In genomic region chr5:107272252-107273028, GRCm38 (mm10) we compare ENCODE assay signal across 11 mouse cellular contexts. TPM values are rescaled to one million over a fixed set of nuclear protein-coding genes. Genes with fewer than 3 reads are reported as not detected.
DNase-seq lines count a peak whose midpoint lies in the region; ATAC-seq and TF ChIP-seq lines count a peak whose summit lies in the region.
"Had no signal": no experiment of that assay in that cellular context is flagged by ENCODE, and none has a peak within 500 bp of the region (broad histone marks: within the 10 kb centered on the region; RNA-seq: fewer than 3 reads in every experiment).

No protein-coding gene starts in this region.

- H3K36me3 ChIP-seq in midbrain, embryonic 16.5 days (ENCODE audit: control insufficient read depth, insufficient read depth, low read length): no peaks in the 10 kb centered on the region
- H3K36me3 ChIP-seq in midbrain, embryonic 15.5 days (replicated peaks): no peaks in the 10 kb centered on the region
- H3K36me3 ChIP-seq in liver, embryonic 13.5 days: no peaks in the 10 kb centered on the region
- H3K36me3 ChIP-seq: limb, embryonic 12.5 days had no signal

- 0 out of 2 replicates have a peak, but pooled peaks have one; percentile 34 for ATAC-seq in midbrain, embryonic 16.5 days
- no peak for ATAC-seq in midbrain, embryonic 15.5 days (replicated peaks)
- ATAC-seq in liver, embryonic 13.5 days (ENCODE audit: low read depth): peak; percentile 44
- ATAC-seq in frontal cortex, adult (ENCODE audit: low TSS enrichment): no peak

- intact Hi-C loops in gastrocnemius, adult 2 months (cut with DNase I): no loop called here

- WGBS in midbrain, embryonic 16.5 days: 25% methylated on average over 11 of the region's 11 CpGs
- WGBS in midbrain, embryonic 15.5 days: 27% methylated on average over 11 of the region's 11 CpGs
- WGBS in liver, embryonic 13.5 days (ENCODE audit: insufficient replicate concordance): 63% methylated on average over 11 of the region's 11 CpGs

- no peak for DNase-seq in gastrocnemius, adult 2 months
- DNase-seq in gastrocnemius, adult 18-20 months (ENCODE audit: low spot score): no peak
- DNase-seq in liver, embryonic 13.5 days: no peak
- DNase-seq in layer of hippocampus, postnatal 10 days (ENCODE audit: low spot score in 2 of 2): no peak
- DNase-seq in cerebellum, postnatal 14 days: no peak
- DNase-seq: layer of hippocampus, postnatal 36 days; thymus, postnatal 14 days had no signal

- no peak overlapping the region for H3K4me2 ChIP-seq in midbrain, embryonic 16.5 days (ENCODE audit: low read length)
- H3K4me2 ChIP-seq in midbrain, embryonic 15.5 days: no peak overlapping the region
- no peak overlapping the region for H3K4me2 ChIP-seq in liver, embryonic 13.5 days
- H3K4me2 ChIP-seq: limb, embryonic 12.5 days had no signal

- H3K4me1 ChIP-seq in midbrain, embryonic 16.5 days (ENCODE audit: control insufficient read depth, insufficient read depth, low read length): peaks cover 2% of the 10 kb centered on the region; the same call in 1 of the 2 replicates
- H3K4me1 ChIP-seq in midbrain, embryonic 15.5 days: peaks cover 12% of the 10 kb centered on the region
- peaks cover 54% of the 10 kb centered on the region for H3K4me1 ChIP-seq in liver, embryonic 13.5 days (replicated peaks)

- no peak overlapping the region; the same call in 1 of the 2 replicates for H3K4me3 ChIP-seq in gastrocnemius, adult 2 months
- no peak overlapping the region for H3K4me3 ChIP-seq in midbrain, embryonic 16.5 days (ENCODE audit: low read depth, low read length)
- no peak overlapping the region for H3K4me3 ChIP-seq in midbrain, embryonic 15.5 days
- no peak overlapping the region for H3K4me3 ChIP-seq in liver, embryonic 13.5 days (replicated peaks)
- H3K4me3 ChIP-seq: limb, embryonic 12.5 days had no signal

- peak overlapping the region; percentile 29 for H3K27ac ChIP-seq in gastrocnemius, adult 2 months
- no peak overlapping the region for H3K27ac ChIP-seq in midbrain, embryonic 16.5 days (ENCODE audit: low read length)
- no peak overlapping the region for H3K27ac ChIP-seq in midbrain, embryonic 15.5 days
- H3K27ac ChIP-seq in liver, embryonic 13.5 days: peak overlapping the region; percentile 43; the same call in 1 of the 2 replicates
- H3K27ac ChIP-seq: limb, embryonic 12.5 days had no signal

- no peak for TF ChIP-seq CTCF in gastrocnemius, adult 2 months (IDR thresholded peaks at IDR 0.05)

- no peaks in the 10 kb centered on the region for H3K27me3 ChIP-seq in midbrain, embryonic 16.5 days (ENCODE audit: control insufficient read depth, insufficient read depth, low read depth, low read length)
- H3K27me3 ChIP-seq in midbrain, embryonic 15.5 days (replicated peaks): no peaks in the 10 kb centered on the region
- H3K27me3 ChIP-seq in liver, embryonic 13.5 days: no peaks in the 10 kb centered on the region

- no peak overlapping the region for H3K9ac ChIP-seq in midbrain, embryonic 16.5 days (ENCODE audit: low read depth, low read length)
- no peak overlapping the region for H3K9ac ChIP-seq in midbrain, embryonic 15.5 days
- no peak overlapping the region for H3K9ac ChIP-seq in liver, embryonic 13.5 days
- H3K9ac ChIP-seq: limb, embryonic 12.5 days had no signal

- no peaks in the 10 kb centered on the region for H3K9me3 ChIP-seq in midbrain, embryonic 16.5 days (replicated peaks; ENCODE audit: control insufficient read depth, low read length, poor library complexity, severe bottlenecking)
- H3K9me3 ChIP-seq in midbrain, embryonic 15.5 days: no peaks in the 10 kb centered on the region
- H3K9me3 ChIP-seq in liver, embryonic 13.5 days (replicated peaks): no peaks in the 10 kb centered on the region
- H3K9me3 ChIP-seq: limb, embryonic 12.5 days had no signal

RNA-seq across cellular contexts. Expression of gene Tgfbr3, which starts 17.0 kb away (rescaled TPM):
- total RNA-seq in gastrocnemius, adult 2 months (2021): 10 to 100 TPM; 20.5 to 22.9 TPM
- total RNA-seq in gastrocnemius, adult 18-20 months (2021): 10 to 100 TPM; 14.5 to 15.8 TPM
- polyA plus RNA-seq in midbrain, embryonic 16.5 days (2015; fragmentation: Nextera tagmentation; extraction: Ambion mirVana): 3.5 and 4.3 TPM in 2 replicates
- polyA plus RNA-seq in midbrain, embryonic 15.5 days (2015; fragmentation: Nextera tagmentation; extraction: Ambion mirVana): 6.5 TPM in 2 replicates
- polyA plus RNA-seq in liver, embryonic 13.5 days (2015; fragmentation: Nextera tagmentation; extraction: Ambion mirVana): 7.1 and 9.9 TPM in 2 replicates
- 10 to 100 TPM; 12.7 to 13.6 TPM for total RNA-seq in layer of hippocampus, postnatal 10 days (2021)

RNA-seq across cellular contexts. Expression of gene Brdt, which starts 58.5 kb away (rescaled TPM):
- 1 to 10 TPM; 2.1 to 2.3 TPM for total RNA-seq in gastrocnemius, adult 2 months (2021)
- 1 to 10 TPM; 1.8 to 2.3 TPM for total RNA-seq in gastrocnemius, adult 18-20 months (2021)
- polyA plus RNA-seq in midbrain, embryonic 16.5 days (2015; fragmentation: Nextera tagmentation; extraction: Ambion mirVana): 3.3 and 3.7 TPM in 2 replicates
- 2.2 and 2.3 TPM in 2 replicates for polyA plus RNA-seq in midbrain, embryonic 15.5 days (2015; fragmentation: Nextera tagmentation; extraction: Ambion mirVana)
- polyA plus RNA-seq in liver, embryonic 13.5 days (2015; fragmentation: Nextera tagmentation; extraction: Ambion mirVana): 0.18 and 0.19 TPM in 2 replicates
- total RNA-seq in layer of hippocampus, postnatal 10 days (2021): 10 to 100 TPM; 14.5 to 14.7 TPM

Comparison
In these comparisons a context has a peak if more than half of its experiments do, and no peak if none do; other contexts are left out.
1. ATAC-seq: peak in midbrain, embryonic 16.5 days (single experiment) and liver, embryonic 13.5 days (single experiment); none in midbrain, embryonic 15.5 days (single experiment) and frontal cortex, adult (single experiment).
2. H3K27ac ChIP-seq: peak in gastrocnemius, adult 2 months (single experiment) and liver, embryonic 13.5 days (single experiment); none in midbrain, embryonic 16.5 days (single experiment) and midbrain, embryonic 15.5 days (single experiment).
3. RNA of gene Brdt, which starts 58.5 kb away (total RNA-seq): 14.5 to 14.7 TPM in layer of hippocampus, postnatal 10 days; 2.1 to 2.3 TPM in gastrocnemius, adult 2 months and 1.8 to 2.3 TPM in gastrocnemius, adult 18-20 months; every median in the first group is over 4 times any median in the second.